Mouse (Mus musculus): ENCODE measurements around the gene Wdr89. TPM values are rescaled to one million over a fixed set of nuclear protein-coding genes. Genes with fewer than 3 reads are reported as not detected.
"Not testable (repeated sequence)": the region's sequence is repeated elsewhere in the genome, so short reads cannot be mapped to it uniquely, and the experiment has no call there.

The Wdr89 gene
- polyA plus RNA-seq (2014; fragmentation: Nextera tagmentation; extraction: Ambion mirVana), result 10.5 and 11.1 TPM in 2 replicates

DNA sequence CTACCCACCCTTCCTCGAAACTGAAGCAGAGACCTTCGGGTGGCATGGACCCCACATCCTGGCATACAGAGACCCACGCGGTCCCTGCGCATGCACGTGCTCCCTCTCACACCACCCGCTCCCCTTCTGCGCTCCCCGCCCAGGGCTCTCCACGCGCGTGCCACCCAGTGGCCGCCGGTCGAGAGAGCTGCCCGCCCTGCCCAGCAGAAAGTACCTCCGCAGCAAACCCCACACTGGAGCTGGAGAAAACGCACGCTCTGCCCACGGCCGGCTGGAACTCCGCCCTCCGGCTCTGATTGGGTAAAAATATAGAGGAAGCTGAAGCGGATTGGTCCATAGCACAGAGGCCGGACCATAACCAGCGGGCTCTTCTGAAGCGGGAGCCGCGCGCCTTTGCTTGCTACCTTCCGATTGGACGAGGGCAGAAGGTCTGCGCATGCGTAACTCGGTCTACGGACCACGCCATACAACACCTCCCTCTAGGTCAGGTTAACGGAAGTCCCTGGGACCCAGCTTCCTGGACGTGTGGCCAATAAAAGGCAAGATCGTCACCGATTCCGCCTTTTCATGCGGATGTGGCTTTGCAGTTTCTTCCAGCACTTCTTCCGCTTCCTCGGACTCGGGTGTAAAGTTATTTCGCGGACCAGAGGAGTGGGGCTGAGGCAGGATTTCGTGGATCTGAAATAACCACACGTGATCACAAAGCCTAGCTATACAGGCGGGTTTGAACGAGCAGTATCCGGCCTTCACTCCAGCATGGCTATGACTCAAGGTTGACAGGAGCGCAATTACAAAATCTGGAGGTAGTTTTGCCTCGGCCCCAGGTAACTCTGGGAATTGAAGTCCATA lies at the start of gene Wdr89:
TSS of gene Wdr89 (minus strand) at position 280 of the 849 bp plus-strand sequence.
- no peaks in the 10 kb centered on the region for H3K9me3 ChIP-seq (ENCODE audit: control insufficient read depth, low read length)
- H3K4me2 ChIP-seq, result peak within 1 kb of the TSS; percentile 82
- H3K9ac ChIP-seq (ENCODE audit: low read length), result peak within 1 kb of the TSS; percentile 81
- peak within 1 kb of the TSS; percentile 68 for H3K4me3 ChIP-seq (ENCODE audit: low read depth, low read length)
- 0% methylated on average over 54 of the region's 55 CpGs for WGBS
- H3K27ac ChIP-seq (ENCODE audit: low read depth, low read length), result no peak within 1 kb of the TSS
- ATAC-seq (ENCODE audit: low FRiP score) (peak; percentile 99), DNase-seq (ENCODE audit: low spot score, missing footprints) (peak; percentile 99)
- H3K36me3 ChIP-seq (ENCODE audit: control insufficient read depth, insufficient read depth, low read length), result no peaks in the 10 kb centered on the region
- H3K4me1 ChIP-seq (ENCODE audit: control insufficient read depth, insufficient read depth, low read length), result peaks cover 12% of the 10 kb centered on the region
- H3K27me3 ChIP-seq (ENCODE audit: control insufficient read depth, insufficient read depth, low read length), result no peaks in the 10 kb centered on the region

DNA sequence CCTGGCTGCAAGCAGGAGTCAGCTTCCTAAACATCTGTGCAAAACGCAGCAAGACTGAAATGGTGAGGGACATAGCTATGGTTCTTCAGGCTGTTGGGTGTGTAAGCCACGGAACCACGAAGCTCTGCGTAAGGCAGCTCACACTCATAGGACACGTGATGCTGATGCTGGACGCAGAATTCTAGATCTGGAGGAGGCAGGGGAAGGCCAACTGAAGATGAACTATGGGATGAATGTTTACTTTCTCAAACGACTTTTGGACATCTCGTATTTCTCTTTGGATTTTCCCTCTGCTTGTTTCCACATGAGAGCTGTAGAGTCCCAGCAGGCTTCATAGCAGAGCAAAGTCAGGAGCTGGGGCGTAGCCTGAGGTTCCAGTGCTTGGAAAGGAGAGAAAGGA lies 44.3 kb upstream of the Wdr89 start:
- Histone ChIP-seq H3K27me3 (ENCODE audit: control insufficient read depth, insufficient read depth, low read length) (no peaks in the 10 kb centered on the region), H3K9ac (ENCODE audit: low read length) (no peak overlapping the region), H3K27ac (ENCODE audit: low read depth, low read length) (no peak overlapping the region), H3K4me1 (ENCODE audit: control insufficient read depth, insufficient read depth, low read length) (no peaks in the 10 kb centered on the region), H3K9me3 (ENCODE audit: control insufficient read depth, low read length) (no peaks in the 10 kb centered on the region), H3K36me3 (ENCODE audit: control insufficient read depth, insufficient read depth, low read length) (no peaks in the 10 kb centered on the region), H3K4me2 (no peak overlapping the region), H3K4me3 (ENCODE audit: low read depth, low read length) (no peak overlapping the region)
- ATAC-seq (ENCODE audit: low FRiP score), result no peak
- 88% methylated on average over 9 of the region's 9 CpGs for WGBS
- peak; percentile 66 for DNase-seq (ENCODE audit: low spot score, missing footprints)

DNA sequence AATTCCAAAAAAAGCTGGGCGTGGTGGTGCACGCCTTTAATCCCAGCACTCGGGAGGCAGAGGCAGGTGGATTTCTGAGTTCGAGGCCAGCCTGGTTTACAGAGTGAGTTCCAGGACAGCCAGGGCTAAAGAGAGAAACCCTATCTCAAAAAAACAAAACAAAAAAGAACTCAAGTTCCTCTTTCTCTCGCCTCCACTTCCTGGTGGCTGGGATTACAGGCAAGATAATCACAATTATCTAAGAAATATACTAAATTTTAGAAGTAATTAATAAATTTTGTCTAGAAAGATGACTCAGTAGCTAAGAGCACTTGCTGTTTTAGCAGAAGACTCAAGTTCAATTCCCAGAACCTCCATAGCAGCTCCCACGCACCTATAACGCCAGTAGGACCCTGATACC lies 43.6 kb upstream of the Wdr89 start:
- H3K27me3 ChIP-seq (ENCODE audit: control insufficient read depth, insufficient read depth, low read length); H3K9me3 ChIP-seq (ENCODE audit: control insufficient read depth, low read length); ATAC-seq (ENCODE audit: low FRiP score); DNase-seq (ENCODE audit: low spot score, missing footprints); H3K4me2 ChIP-seq; H3K4me1 ChIP-seq (ENCODE audit: control insufficient read depth, insufficient read depth, low read length); H3K9ac ChIP-seq (ENCODE audit: low read length); H3K36me3 ChIP-seq (ENCODE audit: control insufficient read depth, insufficient read depth, low read length); H3K4me3 ChIP-seq (ENCODE audit: low read depth, low read length); H3K27ac ChIP-seq (ENCODE audit: low read depth, low read length): not testable (repeated sequence)
- WGBS, result 89% methylated on average over 7 of the region's 7 CpGs

- Histone ChIP-seq H3K36me3 (ENCODE audit: control insufficient read depth, insufficient read depth, low read length) (no peaks in the 10 kb centered on the region), H3K4me2 (no peak overlapping the region), H3K27ac (ENCODE audit: low read depth, low read length) (no peak overlapping the region), H3K27me3 (ENCODE audit: control insufficient read depth, insufficient read depth, low read length) (no peaks in the 10 kb centered on the region), H3K9ac (ENCODE audit: low read length) (no peak overlapping the region), H3K9me3 (ENCODE audit: control insufficient read depth, low read length) (no peaks in the 10 kb centered on the region), H3K4me1 (ENCODE audit: control insufficient read depth, insufficient read depth, low read length) (no peaks in the 10 kb centered on the region), H3K4me3 (ENCODE audit: low read depth, low read length) (no peak overlapping the region)
- peak; percentile 66 for DNase-seq (ENCODE audit: low spot score, missing footprints)
- WGBS, result 88% methylated on average over 9 of the region's 9 CpGs
- no peak for ATAC-seq (ENCODE audit: low FRiP score)
These were observed 41.4 kb upstream of the Wdr89 start for GRCm38 (mm10) chr12:75710596-75711376.

DNA sequence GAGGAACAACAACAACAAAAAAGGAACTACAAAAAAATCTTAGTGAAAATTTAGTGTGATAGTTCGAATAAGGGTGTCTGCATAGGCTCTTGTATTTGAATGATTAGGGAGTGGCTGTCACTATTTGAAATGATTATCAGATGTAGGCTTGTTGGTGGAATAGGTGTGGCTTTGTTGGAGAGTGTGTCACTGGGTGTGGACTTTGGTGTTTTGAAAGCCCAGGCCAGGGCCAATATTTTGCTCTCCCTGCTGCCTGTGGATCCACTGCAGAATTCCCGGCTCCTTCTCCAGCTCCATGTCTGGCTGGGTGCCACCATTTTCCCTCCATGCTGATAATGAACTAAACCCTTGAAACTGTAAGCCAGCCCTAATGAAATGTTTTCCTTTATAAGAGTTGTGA lies 40.2 kb upstream of the Wdr89 start:
- no peak overlapping the region for H3K27ac ChIP-seq (ENCODE audit: low read depth, low read length)
- no peaks in the 10 kb centered on the region for H3K4me1 ChIP-seq (ENCODE audit: control insufficient read depth, insufficient read depth, low read length)
- no peak overlapping the region for H3K4me3 ChIP-seq (ENCODE audit: low read depth, low read length)
- H3K9ac ChIP-seq (ENCODE audit: low read length), result no peak overlapping the region
- H3K4me2 ChIP-seq, result no peak overlapping the region
- DNase-seq (ENCODE audit: low spot score, missing footprints), result peak; percentile 56
- 89% methylated on average over 2 of the region's 2 CpGs for WGBS
- ATAC-seq (ENCODE audit: low FRiP score), result no peak
- H3K9me3 ChIP-seq (ENCODE audit: control insufficient read depth, low read length), result no peaks in the 10 kb centered on the region
- H3K27me3 ChIP-seq (ENCODE audit: control insufficient read depth, insufficient read depth, low read length), result no peaks in the 10 kb centered on the region
- no peaks in the 10 kb centered on the region for H3K36me3 ChIP-seq (ENCODE audit: control insufficient read depth, insufficient read depth, low read length)

GRCm38 (mm10) chr12:75706670-75707069 lies 37.3 kb upstream of the Wdr89 start:
- H3K9me3 ChIP-seq (ENCODE audit: control insufficient read depth, low read length), result no peaks in the 10 kb centered on the region
- DNase-seq (ENCODE audit: low spot score, missing footprints) (peak; percentile 19), ATAC-seq (ENCODE audit: low FRiP score) (no peak)
- H3K4me3 ChIP-seq (ENCODE audit: low read depth, low read length), result no peak overlapping the region
- no peaks in the 10 kb centered on the region for H3K36me3 ChIP-seq (ENCODE audit: control insufficient read depth, insufficient read depth, low read length)
- no peak overlapping the region for H3K4me2 ChIP-seq
- H3K9ac ChIP-seq (ENCODE audit: low read length), result no peak overlapping the region
- WGBS, result 93% methylated on average over 7 of the region's 7 CpGs
- H3K27me3 ChIP-seq (ENCODE audit: control insufficient read depth, insufficient read depth, low read length), result no peaks in the 10 kb centered on the region
- no peaks in the 10 kb centered on the region; the same call in 1 of the 2 replicates for H3K4me1 ChIP-seq (ENCODE audit: control insufficient read depth, insufficient read depth, low read length)
- H3K27ac ChIP-seq (ENCODE audit: low read depth, low read length), result no peak overlapping the region

DNA sequence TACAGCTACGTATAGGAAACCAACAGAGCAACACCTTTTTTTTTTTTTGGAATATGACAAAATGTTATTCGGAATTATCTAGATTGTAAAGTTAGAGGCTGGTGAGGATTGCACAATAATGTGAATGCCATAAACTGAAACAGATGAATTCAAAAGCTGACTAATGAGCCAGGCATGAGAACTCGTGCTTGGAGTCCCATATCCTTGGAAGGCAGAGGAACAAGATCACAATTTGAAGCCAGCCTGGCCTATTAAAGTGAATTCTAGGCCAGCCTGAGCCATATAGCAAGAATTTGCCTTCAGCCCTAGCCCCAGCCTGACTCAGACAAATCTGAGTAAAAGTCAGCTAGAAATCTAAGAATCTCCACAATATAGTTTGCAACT lies 33.4 kb upstream of the Wdr89 start:
- no peak overlapping the region for H3K9ac ChIP-seq (ENCODE audit: low read length)
- no peak for ATAC-seq (ENCODE audit: low FRiP score)
- no peaks in the 10 kb centered on the region for H3K36me3 ChIP-seq (ENCODE audit: control insufficient read depth, insufficient read depth, low read length)
- H3K27me3 ChIP-seq (ENCODE audit: control insufficient read depth, insufficient read depth, low read length), result no peaks in the 10 kb centered on the region
- H3K4me2 ChIP-seq, result no peak overlapping the region
- H3K4me1 ChIP-seq (ENCODE audit: control insufficient read depth, insufficient read depth, low read length), result peaks cover 3% of the 10 kb centered on the region; the same call in 1 of the 2 replicates
- H3K9me3 ChIP-seq (ENCODE audit: control insufficient read depth, low read length), result no peaks in the 10 kb centered on the region
- no peak overlapping the region for H3K4me3 ChIP-seq (ENCODE audit: low read depth, low read length)
- 92% methylated on average over 3 of the region's 3 CpGs for WGBS
- DNase-seq (ENCODE audit: low spot score, missing footprints), result no peak
- H3K27ac ChIP-seq (ENCODE audit: low read depth, low read length), result no peak overlapping the region

GRCm38 (mm10) chr12:75702084-75702738 lies 32.9 kb upstream of the Wdr89 start:
- no peak overlapping the region; the same call in 1 of the 2 replicates for H3K9ac ChIP-seq (ENCODE audit: low read length)
- no peak overlapping the region for H3K27ac ChIP-seq (ENCODE audit: low read depth, low read length)
- H3K4me3 ChIP-seq (ENCODE audit: low read depth, low read length), result no peak overlapping the region
- no peaks in the 10 kb centered on the region for H3K27me3 ChIP-seq (ENCODE audit: control insufficient read depth, insufficient read depth, low read length)
- no peaks in the 10 kb centered on the region for H3K9me3 ChIP-seq (ENCODE audit: control insufficient read depth, low read length)
- H3K4me1 ChIP-seq (ENCODE audit: control insufficient read depth, insufficient read depth, low read length), result peaks cover 3% of the 10 kb centered on the region; the same call in 1 of the 2 replicates
- DNase-seq (ENCODE audit: low spot score, missing footprints) (no peak), ATAC-seq (ENCODE audit: low FRiP score) (no peak)
- no peaks in the 10 kb centered on the region for H3K36me3 ChIP-seq (ENCODE audit: control insufficient read depth, insufficient read depth, low read length)
- 73% methylated on average over 14 of the region's 14 CpGs for WGBS
- no peak overlapping the region for H3K4me2 ChIP-seq
